Mouse (Mus musculus): ENCODE results near the gene Dntt.

Dntt gene

DNA sequence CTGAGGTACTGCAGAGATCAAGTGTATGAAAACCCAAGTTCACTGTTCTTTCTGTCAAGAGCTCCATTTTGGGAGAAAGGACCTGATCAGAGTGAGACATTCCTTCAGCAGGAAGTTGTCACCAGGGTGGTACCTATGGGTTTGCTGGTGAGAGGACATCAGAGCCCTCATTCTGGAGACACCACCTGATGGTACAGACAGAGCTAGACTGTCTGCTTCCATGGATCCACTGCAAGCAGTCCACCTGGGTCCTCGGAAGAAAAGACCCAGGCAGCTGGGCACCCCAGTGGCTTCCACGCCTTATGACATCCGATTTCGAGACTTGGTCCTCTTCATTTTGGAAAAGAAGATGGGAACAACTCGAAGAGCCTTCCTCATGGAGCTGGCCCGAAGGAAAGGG is at the start of gene Dntt:
TSS of gene Dntt (plus strand) at position 57 of the 400 bp plus-strand sequence.
- in situ Hi-C loops (cut with MboI; ENCODE audit: low sequenced_read_pairs), result loop anchor here (25.0 kb wide), 1 partner anchor 267 kb away; no protein-coding TSS in a partner anchor

DNA sequence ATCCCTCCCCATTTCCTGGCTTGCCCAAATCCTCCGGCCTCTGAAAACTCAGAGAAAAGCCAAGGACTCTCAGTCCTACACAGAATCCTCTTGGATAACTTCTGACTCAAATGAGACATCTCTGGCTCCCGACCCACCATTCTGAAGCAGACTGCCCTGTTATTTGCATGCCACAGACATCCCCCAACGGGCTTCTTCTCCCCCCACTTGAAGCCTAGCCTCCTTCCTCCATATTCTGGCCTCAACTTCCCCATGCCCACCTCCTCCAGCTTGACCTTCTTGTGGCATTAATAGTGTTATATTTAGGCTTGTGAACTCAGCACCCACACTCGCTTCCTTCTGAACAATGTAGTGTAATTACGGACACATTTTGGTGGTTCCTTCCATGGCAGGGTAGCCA is 48.4 kb upstream of the Dntt start:
- in situ Hi-C loops (cut with MboI; ENCODE audit: low sequenced_read_pairs), result no loop called here

DNA sequence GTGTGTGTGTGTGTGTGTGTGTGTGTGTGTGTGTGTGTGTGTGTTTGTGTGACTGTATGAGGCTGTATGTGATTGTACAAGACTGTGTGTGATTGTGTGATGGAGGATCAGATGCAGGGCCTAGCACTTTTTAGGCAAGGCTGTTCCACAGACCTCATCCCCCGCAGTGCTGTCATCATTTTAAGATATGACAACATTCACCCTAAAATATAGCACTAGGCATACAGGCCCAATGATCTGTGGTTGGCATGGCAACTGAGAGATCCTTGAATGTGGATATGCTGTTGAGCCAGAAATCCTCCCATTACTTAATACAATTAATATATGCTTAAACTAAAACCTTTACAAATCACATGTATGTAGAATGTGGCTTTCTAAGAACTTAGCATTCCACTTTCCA is 44.5 kb upstream of the Dntt start:
- in situ Hi-C loops (cut with MboI; ENCODE audit: low sequenced_read_pairs), result no loop called here

DNA sequence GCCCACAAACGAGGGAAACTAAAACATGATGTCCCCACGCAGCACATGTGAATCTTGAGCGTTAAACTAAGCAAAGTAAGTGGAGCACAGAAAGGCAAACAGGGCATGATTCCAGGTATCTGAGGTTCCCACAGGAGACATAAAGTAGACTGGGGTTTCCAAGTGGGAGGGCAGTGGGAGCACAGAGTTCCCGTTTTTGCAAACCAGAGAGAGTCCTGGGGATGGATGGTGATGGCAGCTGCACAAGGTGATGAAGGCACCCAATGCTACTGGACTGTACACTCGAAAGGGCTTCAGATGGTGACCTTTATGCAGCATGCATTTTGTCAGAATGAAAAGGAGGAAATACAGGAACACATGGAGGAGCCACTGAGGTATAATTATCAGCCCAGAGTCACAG is 40.2 kb upstream of the Dntt start:
- in situ Hi-C loops (cut with MboI; ENCODE audit: low sequenced_read_pairs), result no loop called here

DNA sequence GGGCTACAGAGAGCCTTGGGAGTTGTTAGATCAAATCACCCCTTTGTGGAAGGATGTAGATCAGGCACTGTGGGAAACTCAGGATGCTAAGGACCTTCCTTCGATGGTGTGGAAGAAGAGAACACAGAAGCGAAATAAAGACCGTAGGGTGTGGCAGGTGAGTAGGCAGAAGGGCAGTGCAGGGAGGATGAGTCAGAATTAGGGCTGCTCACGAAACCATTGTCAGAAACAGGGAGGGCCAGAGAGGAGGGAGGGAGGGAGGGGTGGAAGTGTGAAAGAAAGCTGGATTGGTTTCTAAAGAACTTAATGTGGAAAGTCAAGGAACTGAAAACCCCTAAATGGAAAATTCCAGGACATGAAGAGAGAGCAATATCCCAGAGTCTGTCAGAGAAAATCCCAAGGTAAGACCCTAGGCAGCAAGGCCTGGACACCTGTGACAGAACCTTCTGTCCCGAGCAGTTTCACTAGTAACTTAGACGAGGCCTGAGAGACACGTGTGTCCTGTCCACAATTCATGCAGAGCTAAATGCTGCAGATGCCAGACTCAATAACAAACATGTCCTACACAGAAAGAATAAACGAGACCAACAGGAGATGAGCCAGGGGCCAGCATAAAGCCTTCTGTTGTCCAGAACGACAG is 39.0 kb upstream of the Dntt start:
- in situ Hi-C loops (cut with MboI; ENCODE audit: low sequenced_read_pairs), result no loop called here

DNA sequence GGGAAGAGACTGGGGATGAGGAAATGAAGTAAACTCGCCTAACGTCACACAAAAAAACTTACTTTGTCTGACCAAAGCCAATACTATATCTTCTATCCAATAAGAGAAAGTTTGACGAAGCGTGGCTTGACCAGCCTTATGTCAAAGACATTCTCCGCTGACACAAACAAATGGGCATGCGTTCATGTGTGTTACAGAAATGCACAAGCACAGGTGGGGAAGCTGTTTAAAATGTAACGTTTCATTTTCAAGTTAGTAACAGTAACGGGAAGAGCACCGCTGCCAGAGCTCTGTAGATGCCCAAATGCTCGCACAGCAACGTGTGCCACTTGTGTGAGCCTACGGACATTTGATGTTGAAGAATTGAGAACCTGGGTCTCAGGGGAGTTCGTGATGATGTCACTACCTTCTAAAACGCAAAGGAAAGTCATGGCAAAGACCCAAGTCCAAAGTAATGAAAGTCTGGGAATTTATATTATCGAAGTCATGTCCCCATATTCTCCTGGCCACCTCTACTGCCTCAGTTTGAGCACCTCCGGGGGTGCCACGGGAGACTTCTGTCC is 38.2 kb upstream of the Dntt start:
- in situ Hi-C loops (cut with MboI; ENCODE audit: low sequenced_read_pairs), result no loop called here

DNA sequence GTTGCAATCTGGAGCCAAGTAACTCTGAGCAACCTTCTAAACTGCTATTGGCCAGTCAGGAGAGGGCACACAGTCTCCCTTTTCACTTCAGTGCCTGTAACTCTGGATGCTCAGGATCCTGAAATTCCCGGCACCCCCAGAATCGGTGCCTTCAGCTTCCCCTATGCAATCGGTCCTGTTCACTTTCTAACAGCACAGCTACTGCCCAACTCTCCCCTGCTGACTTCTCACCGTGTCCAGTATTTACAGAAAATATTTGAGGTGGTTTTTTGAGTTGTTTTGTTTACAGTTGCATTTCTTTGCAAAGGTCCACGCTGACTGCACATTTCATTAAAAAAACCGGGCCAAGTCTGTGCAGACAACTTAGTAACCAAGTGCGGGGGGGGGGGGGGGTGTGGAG is 37.4 kb upstream of the Dntt start:
- in situ Hi-C loops (cut with MboI; ENCODE audit: low sequenced_read_pairs), result no loop called here

DNA sequence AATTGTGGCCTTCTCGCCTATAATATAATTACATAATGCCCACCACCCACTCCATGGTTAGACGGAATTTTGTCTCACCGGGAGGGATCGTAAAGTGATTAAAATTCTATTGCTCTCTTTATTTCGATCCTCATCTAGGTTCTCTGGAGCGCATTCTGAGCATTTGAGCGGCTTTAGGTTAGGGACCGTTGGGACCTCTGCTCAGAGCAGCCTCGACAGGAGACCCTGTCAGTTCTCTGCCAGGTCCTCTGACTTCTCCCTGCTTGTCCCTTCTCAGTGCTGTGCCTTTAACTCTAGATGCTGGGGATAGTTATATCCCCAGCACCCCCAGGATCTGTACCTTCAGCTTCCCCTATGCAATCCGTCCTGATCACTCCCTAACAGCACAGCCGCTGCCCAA is 37.0 kb upstream of the Dntt start:
- in situ Hi-C loops (cut with MboI; ENCODE audit: low sequenced_read_pairs), result no loop called here

DNA sequence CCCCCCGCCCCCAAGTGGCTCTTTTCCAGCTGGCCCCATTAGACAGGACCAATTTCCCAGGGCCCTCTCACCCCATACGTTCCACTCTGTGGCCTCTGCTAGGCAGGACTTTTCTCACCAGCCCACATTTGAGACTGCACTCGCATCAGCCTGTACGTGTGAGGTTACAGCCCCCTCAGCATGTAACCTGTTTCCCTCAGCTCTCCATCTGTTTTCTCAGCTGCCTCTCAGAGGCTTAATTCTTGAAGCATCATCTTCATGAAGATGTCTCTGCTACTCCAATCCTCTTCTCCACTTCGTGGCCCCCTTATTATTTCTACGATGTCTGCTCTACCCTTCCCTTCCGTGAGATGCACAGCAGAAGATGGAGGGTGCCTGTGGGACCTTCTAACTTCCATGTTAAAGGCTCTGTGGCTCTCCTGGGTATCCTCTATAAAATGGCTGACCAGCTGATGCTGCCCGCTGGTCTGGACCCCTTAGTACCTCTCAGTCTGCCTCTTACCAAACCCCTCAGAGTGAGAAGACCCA is 36.5 kb upstream of the Dntt start:
- in situ Hi-C loops (cut with MboI; ENCODE audit: low sequenced_read_pairs), result no loop called here

DNA sequence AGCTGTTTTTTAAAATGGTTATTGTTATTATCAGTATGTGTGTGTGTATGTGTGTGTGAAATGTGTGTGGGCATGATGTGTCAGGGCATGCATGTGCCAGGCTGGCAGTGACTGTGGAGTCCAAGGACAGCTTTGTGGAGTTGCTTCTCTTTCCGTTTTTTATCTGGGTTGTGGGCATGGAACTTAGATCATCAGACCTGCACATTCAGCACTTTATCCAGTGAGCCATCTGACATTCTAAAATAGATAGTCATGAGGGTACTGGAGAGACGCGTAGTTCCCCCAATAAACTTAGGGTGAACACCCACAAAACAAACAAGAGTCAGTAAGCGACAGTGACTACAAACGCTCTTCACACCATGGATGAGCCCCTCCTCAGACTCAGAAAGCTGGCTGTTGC is 35.7 kb upstream of the Dntt start:
- in situ Hi-C loops (cut with MboI; ENCODE audit: low sequenced_read_pairs), result no loop called here

DNA sequence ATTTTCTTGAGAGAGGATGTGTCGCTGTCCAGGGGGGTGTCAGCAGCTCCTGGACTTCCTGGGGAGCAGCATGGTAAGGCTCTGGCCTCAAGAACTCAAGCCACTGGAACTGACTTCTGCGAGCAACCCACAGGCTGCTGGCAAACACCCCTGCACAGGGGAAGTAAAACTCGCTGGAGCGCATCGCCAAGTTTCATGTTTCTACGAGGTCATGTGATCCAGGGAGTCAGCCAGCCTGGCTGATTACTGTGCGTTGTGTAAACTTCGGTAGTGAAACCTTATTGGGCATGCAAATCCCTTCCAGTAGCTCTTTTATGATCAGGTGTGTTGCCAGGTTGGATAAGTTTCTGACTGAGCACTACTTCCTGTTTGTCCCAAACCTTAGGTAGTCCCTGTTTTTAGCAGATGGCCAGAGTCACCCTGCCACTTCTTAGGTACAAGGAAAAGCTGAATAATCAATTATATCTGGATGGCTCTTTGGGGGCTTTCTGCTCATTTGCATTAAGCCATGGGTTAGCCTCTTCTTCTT is 35.0 kb upstream of the Dntt start, which contains the start of gene Blnk:
TSS of gene Blnk (minus strand) at position 479 of the 529 bp plus-strand sequence.
- in situ Hi-C loops (cut with MboI; ENCODE audit: low sequenced_read_pairs), result no loop called here

DNA sequence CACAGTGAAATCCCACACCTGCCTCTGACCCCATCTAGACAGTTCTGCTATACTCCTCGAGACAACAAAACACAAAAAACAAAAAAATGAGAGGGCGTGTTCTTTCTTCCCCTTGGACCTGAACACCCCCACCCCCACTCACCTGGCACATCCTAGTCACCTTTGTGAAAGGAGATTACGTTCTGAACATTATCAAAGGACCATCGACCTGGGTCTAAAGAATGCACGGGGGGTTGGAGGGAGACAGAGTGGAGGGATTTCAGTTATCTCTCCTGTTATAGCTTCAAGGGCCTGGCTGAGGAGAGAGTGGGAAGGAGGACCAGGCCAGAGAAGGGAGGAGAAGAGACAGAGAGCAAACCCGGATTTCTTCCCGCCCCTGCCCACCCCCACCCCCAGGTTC is 34.2 kb upstream of the Dntt start:
- in situ Hi-C loops (cut with MboI; ENCODE audit: low sequenced_read_pairs), result no loop called here

DNA sequence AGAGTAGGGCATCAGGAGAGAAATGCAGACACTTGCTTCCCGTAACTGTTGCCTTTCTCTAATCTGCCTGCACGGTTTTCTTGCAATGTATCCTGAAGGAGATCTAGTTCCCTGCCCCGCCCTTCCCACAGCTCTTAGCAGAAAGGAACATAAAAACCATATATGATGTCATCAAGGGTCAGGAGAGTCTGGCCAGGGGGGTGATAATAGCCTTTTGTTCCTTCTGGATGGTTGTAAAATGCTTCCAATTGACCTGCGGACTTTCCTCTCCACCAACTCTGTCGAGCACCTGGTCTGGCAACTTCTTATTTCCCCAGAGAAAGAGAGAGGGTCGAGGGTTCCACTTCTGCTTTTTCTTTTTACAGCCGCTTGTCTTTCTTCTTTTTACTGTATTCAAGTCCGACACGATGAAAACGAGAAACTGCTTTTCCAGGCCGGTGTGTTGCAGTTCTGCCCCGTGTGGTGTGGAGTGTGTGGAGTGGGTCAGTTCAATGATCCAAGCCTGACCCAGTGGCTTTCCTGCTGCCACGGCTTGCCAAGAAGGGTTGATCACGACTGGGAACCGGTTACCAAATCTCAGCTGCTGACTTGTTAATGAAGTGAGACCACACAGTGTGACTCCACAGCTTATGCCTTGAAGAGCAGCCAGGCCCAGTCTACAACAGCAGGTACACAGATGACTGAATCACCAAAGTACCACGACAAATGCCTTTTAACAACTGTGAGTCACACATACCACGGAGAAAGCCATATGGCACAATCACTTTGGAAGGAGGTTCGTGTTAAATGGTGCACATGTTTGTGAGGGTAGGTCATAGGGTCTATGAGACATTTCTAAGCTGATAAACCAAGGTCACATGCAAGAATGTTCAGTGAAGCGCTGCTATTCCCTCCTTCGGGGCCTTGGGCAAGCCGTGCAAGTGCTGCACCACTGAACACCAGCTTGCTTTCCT is 33.4 kb upstream of the Dntt start:
- in situ Hi-C loops (cut with MboI; ENCODE audit: low sequenced_read_pairs), result no loop called here

DNA sequence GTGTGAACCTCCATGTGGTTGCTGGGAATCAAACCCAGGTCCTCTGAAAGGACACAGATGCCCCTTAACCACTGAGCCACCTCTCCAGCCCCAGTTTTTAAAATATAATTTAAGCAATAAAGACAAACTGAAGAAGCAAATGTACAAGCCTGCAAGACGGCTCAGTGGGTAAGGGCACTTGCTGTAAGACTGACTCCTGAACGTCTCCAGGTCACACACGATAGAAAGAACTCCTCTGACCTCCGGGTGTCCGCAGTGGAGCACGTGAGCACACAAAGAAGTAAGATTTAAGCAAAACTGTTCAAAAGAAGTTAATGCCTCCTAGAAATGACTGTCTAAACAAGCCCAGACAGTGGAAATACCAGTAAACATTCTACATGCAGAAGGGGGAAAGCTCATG is 32.4 kb upstream of the Dntt start:
- in situ Hi-C loops (cut with MboI; ENCODE audit: low sequenced_read_pairs), result no loop called here

DNA sequence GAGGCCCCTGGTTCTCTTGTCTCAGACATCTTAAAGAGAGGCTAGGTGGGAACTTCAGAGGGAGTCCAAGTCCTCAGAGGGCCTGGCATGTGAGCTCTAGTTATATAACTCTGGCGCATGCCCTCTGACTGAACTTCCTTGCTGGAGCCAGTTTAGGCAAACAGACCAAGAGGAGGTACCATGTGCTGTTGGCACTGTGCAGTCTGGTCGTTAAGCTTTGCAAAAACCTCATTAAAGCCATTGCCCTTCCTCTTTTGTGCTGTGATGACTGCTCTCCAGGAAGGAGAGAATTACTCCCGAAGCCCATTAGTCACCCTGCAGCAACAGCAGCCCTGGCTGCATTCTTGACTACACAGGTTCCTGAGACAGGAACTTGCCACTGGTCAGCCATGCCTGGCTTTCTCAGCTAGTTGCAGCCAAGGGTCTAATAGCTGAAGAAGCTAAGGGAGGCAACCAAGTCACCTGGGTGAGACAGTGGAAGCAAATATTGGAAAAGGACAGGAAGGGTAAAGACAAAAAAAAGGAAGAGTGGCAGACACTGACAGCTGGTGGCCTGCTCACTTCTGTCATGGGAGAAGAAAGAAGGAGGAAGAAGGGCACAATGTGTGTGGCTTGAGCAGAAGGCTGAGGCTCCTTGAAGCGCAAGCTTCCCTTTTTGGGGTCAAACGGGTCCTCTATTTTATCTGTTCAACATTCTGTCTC is 30.5 kb upstream of the Dntt start:
- in situ Hi-C loops (cut with MboI; ENCODE audit: low sequenced_read_pairs), result no loop called here

DNA sequence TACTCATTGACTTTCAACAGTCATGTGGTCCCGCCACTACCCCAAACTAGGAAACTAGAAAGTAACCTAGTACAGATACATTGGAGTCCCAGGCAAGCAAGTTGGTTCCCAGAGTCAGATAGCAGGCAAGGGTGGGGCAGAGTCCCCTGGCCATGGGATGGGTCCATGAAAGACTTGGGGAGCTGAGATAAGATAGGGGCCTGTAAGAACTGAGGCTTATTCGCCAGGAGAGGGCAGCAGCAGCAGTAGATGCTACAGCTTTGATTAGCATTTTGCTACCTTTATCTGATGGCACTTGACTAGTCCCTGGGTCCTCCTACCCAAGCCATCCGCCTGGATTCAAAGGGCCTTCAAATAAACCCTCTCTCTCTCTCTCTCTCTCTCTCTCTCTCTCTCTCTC is 29.5 kb upstream of the Dntt start:
- in situ Hi-C loops (cut with MboI; ENCODE audit: low sequenced_read_pairs), result no loop called here

DNA sequence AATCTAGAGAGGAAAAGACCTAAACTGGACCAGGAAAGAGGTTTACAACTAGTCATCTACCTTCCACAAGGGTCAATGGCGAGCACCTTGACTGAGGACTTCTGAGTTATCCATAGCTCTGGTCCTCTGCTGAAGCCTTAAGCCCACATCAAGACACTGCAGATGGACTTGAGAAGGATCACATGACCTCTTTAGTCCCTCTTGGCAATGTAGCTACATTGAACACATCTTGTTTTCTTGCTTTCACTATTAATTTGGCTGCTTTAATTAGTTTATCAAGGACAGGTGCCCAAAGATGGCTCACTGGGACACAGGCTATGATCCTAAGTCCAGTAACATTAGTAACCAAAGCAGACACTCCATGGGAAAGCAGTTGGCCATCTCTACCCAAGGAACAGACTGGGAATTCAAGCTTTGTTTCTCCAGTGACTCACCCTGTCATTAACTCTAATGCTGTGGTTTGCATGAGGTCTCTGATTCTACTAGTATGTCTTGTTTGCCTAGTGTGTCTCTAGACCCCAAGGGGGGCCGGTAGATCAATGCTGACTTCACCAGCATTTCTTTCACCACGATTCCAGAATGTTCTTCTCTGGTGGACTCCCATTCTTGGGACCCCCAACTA is 25.3 kb upstream of the Dntt start:
- in situ Hi-C loops (cut with MboI; ENCODE audit: low sequenced_read_pairs), result no loop called here

DNA sequence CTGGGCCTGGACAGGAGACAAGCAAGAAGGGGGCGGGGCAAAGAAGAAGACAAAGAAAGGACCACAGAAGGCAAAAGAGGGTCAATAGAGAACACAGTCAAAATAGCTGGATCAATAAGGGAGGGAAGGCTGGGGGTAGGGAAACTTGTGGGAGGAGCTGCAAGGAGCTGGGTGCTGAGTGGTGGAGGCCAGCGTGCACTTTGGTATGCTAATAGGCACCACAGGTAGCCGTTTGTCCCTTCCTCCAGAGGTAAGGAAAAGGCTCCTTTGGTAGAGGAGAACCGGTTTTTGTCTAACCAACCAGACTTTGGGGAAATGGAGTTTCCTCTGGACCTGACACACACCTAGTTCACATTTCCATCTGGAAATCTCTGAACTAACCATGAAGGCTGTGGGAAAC is 22.5 kb upstream of the Dntt start:
- in situ Hi-C loops (cut with MboI; ENCODE audit: low sequenced_read_pairs), result no loop called here

DNA sequence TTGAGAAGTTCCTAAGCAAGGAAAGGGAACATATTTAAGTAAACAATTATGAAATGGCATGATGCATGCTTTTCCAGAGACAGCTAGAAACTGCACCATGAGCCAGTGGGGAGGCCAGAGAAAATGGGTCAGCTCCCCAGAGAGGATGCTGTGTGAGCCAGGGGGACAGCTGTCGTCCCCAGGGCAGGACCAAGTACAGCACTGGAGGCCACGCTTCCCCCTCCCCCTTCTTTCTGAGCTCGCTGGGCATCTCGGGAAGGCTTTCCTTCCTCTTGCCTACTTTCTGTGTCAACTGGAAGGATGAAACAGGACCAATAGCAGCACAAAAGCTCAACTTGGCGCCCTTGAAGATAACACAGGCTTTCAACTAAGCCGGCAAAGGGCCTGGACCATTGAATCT is 21.7 kb upstream of the Dntt start:
- in situ Hi-C loops (cut with MboI; ENCODE audit: low sequenced_read_pairs), result no loop called here

DNA sequence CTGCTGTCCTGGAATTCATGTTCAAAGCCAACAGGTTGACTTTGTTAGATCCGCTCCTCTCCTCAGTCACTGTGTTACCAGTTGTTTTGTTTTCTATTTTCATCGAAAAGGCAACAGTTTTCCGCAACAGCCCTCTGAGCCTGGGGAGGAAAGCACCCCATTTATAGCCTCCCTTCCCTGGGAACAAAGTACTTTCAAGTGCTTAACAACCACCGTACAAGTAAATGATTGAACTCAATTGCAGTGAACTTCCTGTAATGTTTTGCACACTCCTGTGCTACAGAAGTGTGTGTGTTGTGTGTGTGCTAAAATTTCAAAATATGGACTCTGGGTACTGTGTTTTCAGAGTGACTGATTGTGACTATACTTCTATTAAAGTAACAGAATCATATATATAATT is 21.3 kb upstream of the Dntt start:
- in situ Hi-C loops (cut with MboI; ENCODE audit: low sequenced_read_pairs), result no loop called here

Data from CH12F3 (cell line).